Mouse (Mus musculus): ENCODE measurements around the gene Lrrc57. TPM values are rescaled to one million over a fixed set of nuclear protein-coding genes. Genes with fewer than 3 reads are reported as not detected.
"Not testable (repeated sequence)": the region's sequence is repeated elsewhere in the genome, so short reads cannot be mapped to it uniquely, and the experiment has no call there.

Lrrc57 gene
- polyA plus RNA-seq, 1 experiment from 2014 or later, result 36.7 TPM

GRCm38 (mm10) chr2:120592227-120592626 lies 17.1 kb downstream of the Lrrc57 start:
- no peaks in the 10 kb centered on the region for H3K27me3 ChIP-seq (replicated peaks)
- WGBS, result 96% methylated on average over 1 of the region's 1 CpGs
- ATAC-seq (ENCODE audit: low FRiP score), result no peak
- H3K36me3 ChIP-seq, result peaks cover 55% of the 10 kb centered on the region
- no peak overlapping the region for H3K9ac ChIP-seq (replicated peaks)
- H3K4me3 ChIP-seq (replicated peaks), result no peak overlapping the region
- H3K4me2 ChIP-seq, result no peak overlapping the region
- no peaks in the 10 kb centered on the region for H3K4me1 ChIP-seq
- H3K27ac ChIP-seq (replicated peaks), result no peak overlapping the region
- H3K9me3 ChIP-seq (replicated peaks), result no peaks in the 10 kb centered on the region

GRCm38 (mm10) chr2:120589759-120590158 lies 19.6 kb downstream of the Lrrc57 start:
- no peaks in the 10 kb centered on the region for H3K27me3 ChIP-seq (replicated peaks)
- no peak overlapping the region for H3K27ac ChIP-seq (replicated peaks)
- H3K4me1 ChIP-seq, result no peaks in the 10 kb centered on the region
- peaks cover 56% of the 10 kb centered on the region for H3K36me3 ChIP-seq
- no peaks in the 10 kb centered on the region for H3K9me3 ChIP-seq (replicated peaks)
- no peak overlapping the region for H3K4me2 ChIP-seq
- 89% methylated on average over 5 of the region's 5 CpGs for WGBS
- H3K9ac ChIP-seq (replicated peaks), result no peak overlapping the region
- no peak overlapping the region for H3K4me3 ChIP-seq (replicated peaks)
- no peak for ATAC-seq (ENCODE audit: low FRiP score)

- H3K9ac ChIP-seq (replicated peaks), result no peak overlapping the region
- no peaks in the 10 kb centered on the region for H3K36me3 ChIP-seq
- H3K4me1 ChIP-seq, result no peaks in the 10 kb centered on the region
- H3K4me3 ChIP-seq (replicated peaks), result no peak overlapping the region
- H3K27ac ChIP-seq (replicated peaks), result no peak overlapping the region
- H3K4me2 ChIP-seq, result no peak overlapping the region
- ATAC-seq (ENCODE audit: low FRiP score), result no peak
- WGBS, result 88% methylated on average over 5 of the region's 5 CpGs
- no peaks in the 10 kb centered on the region for H3K27me3 ChIP-seq (replicated peaks)
- no peaks in the 10 kb centered on the region for H3K9me3 ChIP-seq (replicated peaks)
Observed at GRCm38 (mm10) chr2:120578286-120578685, 31.0 kb downstream of the Lrrc57 start.

GRCm38 (mm10) chr2:120577799-120578198 lies 31.5 kb downstream of the Lrrc57 start:
- Histone ChIP-seq H3K4me3 (replicated peaks) (no peak overlapping the region), H3K9ac (replicated peaks) (no peak overlapping the region), H3K36me3 (no peaks in the 10 kb centered on the region), H3K9me3 (replicated peaks) (no peaks in the 10 kb centered on the region), H3K4me2 (no peak overlapping the region), H3K27ac (replicated peaks) (no peak overlapping the region), H3K27me3 (replicated peaks) (no peaks in the 10 kb centered on the region), H3K4me1 (no peaks in the 10 kb centered on the region)
- ATAC-seq (ENCODE audit: low FRiP score), result no peak
- WGBS, result 86% methylated on average over 4 of the region's 4 CpGs

GRCm38 (mm10) chr2:120575978-120576377 lies 33.3 kb downstream of the Lrrc57 start:
- H3K27ac ChIP-seq (replicated peaks), result no peak overlapping the region
- H3K4me2 ChIP-seq, result no peak overlapping the region
- 91% methylated on average over 2 of the region's 2 CpGs for WGBS
- no peaks in the 10 kb centered on the region for H3K27me3 ChIP-seq (replicated peaks)
- no peaks in the 10 kb centered on the region for H3K4me1 ChIP-seq
- no peak overlapping the region for H3K9ac ChIP-seq (replicated peaks)
- ATAC-seq (ENCODE audit: low FRiP score), result no peak
- H3K4me3 ChIP-seq (replicated peaks), result no peak overlapping the region
- H3K9me3 ChIP-seq (replicated peaks), result no peaks in the 10 kb centered on the region
- H3K36me3 ChIP-seq, result peaks cover 7% of the 10 kb centered on the region; the same call in 1 of the 2 replicates

- H3K9me3 ChIP-seq (replicated peaks), result no peaks in the 10 kb centered on the region
- no peak overlapping the region for H3K4me2 ChIP-seq
- no peak overlapping the region for H3K4me3 ChIP-seq (replicated peaks)
- 94% methylated on average over 3 of the region's 3 CpGs for WGBS
- no peak overlapping the region for H3K9ac ChIP-seq (replicated peaks)
- ATAC-seq (ENCODE audit: low FRiP score), result no peak
- H3K4me1 ChIP-seq, result no peaks in the 10 kb centered on the region
- no peak overlapping the region for H3K27ac ChIP-seq (replicated peaks)
- no peaks in the 10 kb centered on the region for H3K27me3 ChIP-seq (replicated peaks)
- peaks cover 7% of the 10 kb centered on the region; the same call in 1 of the 2 replicates for H3K36me3 ChIP-seq
Observed at GRCm38 (mm10) chr2:120575121-120575520, 34.2 kb downstream of the Lrrc57 start.

- not testable (repeated sequence) for H3K9ac ChIP-seq (replicated peaks); H3K36me3 ChIP-seq; ATAC-seq (ENCODE audit: low FRiP score); H3K27me3 ChIP-seq (replicated peaks); H3K4me3 ChIP-seq (replicated peaks); H3K9me3 ChIP-seq (replicated peaks); H3K4me2 ChIP-seq; H3K27ac ChIP-seq (replicated peaks)
- peaks cover 14% of the 10 kb centered on the region for H3K4me1 ChIP-seq
- WGBS, result 98% methylated on average over 3 of the region's 3 CpGs
Observed at GRCm38 (mm10) chr2:120572161-120572560, 37.2 kb downstream of the Lrrc57 start.

- 92% methylated on average over 3 of the region's 3 CpGs for WGBS
- peaks cover 19% of the 10 kb centered on the region for H3K4me1 ChIP-seq
- H3K4me2 ChIP-seq, result no peak overlapping the region
- H3K36me3 ChIP-seq, result peaks cover 7% of the 10 kb centered on the region; the same call in 1 of the 2 replicates
- no peak overlapping the region for H3K4me3 ChIP-seq (replicated peaks)
- no peaks in the 10 kb centered on the region for H3K9me3 ChIP-seq (replicated peaks)
- no peaks in the 10 kb centered on the region for H3K27me3 ChIP-seq (replicated peaks)
- H3K27ac ChIP-seq (replicated peaks), result no peak overlapping the region
- no peak overlapping the region for H3K9ac ChIP-seq (replicated peaks)
- no peak for ATAC-seq (ENCODE audit: low FRiP score)
Observed at GRCm38 (mm10) chr2:120571081-120571480, 38.2 kb downstream of the Lrrc57 start.

- peak overlapping the region; percentile 72 for H3K27ac ChIP-seq (replicated peaks)
- peak overlapping the region; percentile 59 for H3K4me3 ChIP-seq (replicated peaks)
- peak; percentile 63 for ATAC-seq (ENCODE audit: low FRiP score)
- WGBS, result under 1% methylated on average over 22 of the region's 22 CpGs
- peak overlapping the region; percentile 63 for H3K9ac ChIP-seq (replicated peaks)
- peaks cover 7% of the 10 kb centered on the region; the same call in 1 of the 2 replicates for H3K36me3 ChIP-seq
- H3K4me2 ChIP-seq, result peak overlapping the region; percentile 67
- peaks cover 22% of the 10 kb centered on the region for H3K4me1 ChIP-seq
- H3K9me3 ChIP-seq (replicated peaks), result no peaks in the 10 kb centered on the region
- no peaks in the 10 kb centered on the region for H3K27me3 ChIP-seq (replicated peaks)
Observed at GRCm38 (mm10) chr2:120567798-120568320, 41.5 kb downstream of the Lrrc57 start.

- H3K4me1 ChIP-seq, result peaks cover 29% of the 10 kb centered on the region
- ATAC-seq (ENCODE audit: low FRiP score), result peak; percentile 90
- peak within 1 kb of the TSS; percentile 59 for H3K4me3 ChIP-seq (replicated peaks)
- WGBS, result 2% methylated on average over 42 of the region's 42 CpGs
- peak within 1 kb of the TSS; percentile 63 for H3K9ac ChIP-seq (replicated peaks)
- H3K9me3 ChIP-seq (replicated peaks), result no peaks in the 10 kb centered on the region
- peak within 1 kb of the TSS; percentile 67 for H3K4me2 ChIP-seq
- H3K27me3 ChIP-seq (replicated peaks), result no peaks in the 10 kb centered on the region
- peaks cover 7% of the 10 kb centered on the region; the same call in 1 of the 2 replicates for H3K36me3 ChIP-seq
- H3K27ac ChIP-seq (replicated peaks), result peak within 1 kb of the TSS; percentile 76
Observed at GRCm38 (mm10) chr2:120566886-120567797, 42.2 kb downstream of the Lrrc57 start, which contains the start of gene Snap23. Gene Snap23 (plus strand): TSS chr2:120567671.

- Histone ChIP-seq H3K4me2 (no peak overlapping the region), H3K27ac (replicated peaks) (no peak overlapping the region), H3K9ac (replicated peaks) (no peak overlapping the region), H3K36me3 (no peaks in the 10 kb centered on the region), H3K27me3 (replicated peaks) (no peaks in the 10 kb centered on the region), H3K4me3 (replicated peaks) (no peak overlapping the region), H3K9me3 (replicated peaks) (no peaks in the 10 kb centered on the region), H3K4me1 (peaks cover 35% of the 10 kb centered on the region)
- WGBS, result 94% methylated on average over 2 of the region's 2 CpGs
- no peak for ATAC-seq (ENCODE audit: low FRiP score)
Observed at GRCm38 (mm10) chr2:120565363-120565762, 44.0 kb downstream of the Lrrc57 start.
